Mouse (Mus musculus) kidney, postnatal 36 days (tissue): Measurements from ENCODE around the gene St6galnac3.
"Not testable (repeated sequence)": the region's sequence is repeated elsewhere in the genome, so short reads cannot be mapped to it uniquely, and the experiment has no call there.

Source experiments
- DNase-seq, 2 experiments: peaks; one replicate each; pipeline ENCODE4 v3.0.0; 2021 to 2022; ENCODE audit warnings: mixed read lengths in 2 of 2

St6galnac3 gene

GRCm38 (mm10) chr3:153400259-153400658, 324.7 kb downstream of the St6galnac3 start:
- DNase-seq = no peak

GRCm38 (mm10) chr3:153399574-153399973, 325.4 kb downstream of the St6galnac3 start:
- peak in 1 of 2 experiments; percentile 2 for DNase-seq

DNA sequence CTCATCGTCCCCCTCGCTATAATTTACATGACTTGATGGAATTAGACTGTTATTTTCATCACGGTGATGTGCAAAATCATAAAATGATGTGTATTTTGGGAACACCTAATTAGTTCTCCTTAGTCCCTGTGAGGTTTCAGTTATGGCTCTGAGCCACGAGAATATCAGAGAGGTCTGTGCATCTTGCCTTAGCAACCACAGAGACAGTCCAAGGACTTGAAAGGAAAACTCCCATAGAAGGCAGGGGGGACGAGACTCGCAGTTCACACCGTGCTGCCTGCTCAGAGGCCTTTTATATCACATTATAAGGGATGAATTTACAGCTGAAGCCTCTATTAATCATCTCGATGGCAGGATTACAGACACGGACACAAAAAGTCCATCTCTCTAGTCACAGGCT, 327.2 kb downstream of the St6galnac3 start:
- no peak for DNase-seq

- DNase-seq = no peak
These were observed 328.5 kb downstream of the St6galnac3 start for GRCm38 (mm10) chr3:153396375-153397068.

- no peak for DNase-seq
These were observed 329.6 kb downstream of the St6galnac3 start for GRCm38 (mm10) chr3:153395351-153395750.

DNA sequence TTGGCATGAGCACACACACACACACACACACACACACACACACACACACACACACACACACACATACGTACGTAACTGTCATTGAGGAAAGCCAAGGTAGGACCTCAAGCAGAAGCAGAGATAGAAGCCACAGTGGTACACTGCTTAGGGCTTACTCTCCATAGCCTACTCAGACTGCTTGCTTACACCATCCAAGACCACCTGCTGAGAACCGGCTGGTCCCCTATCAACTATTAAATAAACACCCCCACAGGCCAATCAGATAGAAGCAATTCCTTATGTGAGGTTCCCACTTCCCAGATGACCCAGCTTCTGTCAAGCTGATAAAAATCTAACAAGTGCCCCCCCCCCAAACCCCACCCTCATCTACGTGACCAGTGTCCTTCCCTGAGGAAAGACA, 330.2 kb downstream of the St6galnac3 start:
- no peak for DNase-seq

DNA sequence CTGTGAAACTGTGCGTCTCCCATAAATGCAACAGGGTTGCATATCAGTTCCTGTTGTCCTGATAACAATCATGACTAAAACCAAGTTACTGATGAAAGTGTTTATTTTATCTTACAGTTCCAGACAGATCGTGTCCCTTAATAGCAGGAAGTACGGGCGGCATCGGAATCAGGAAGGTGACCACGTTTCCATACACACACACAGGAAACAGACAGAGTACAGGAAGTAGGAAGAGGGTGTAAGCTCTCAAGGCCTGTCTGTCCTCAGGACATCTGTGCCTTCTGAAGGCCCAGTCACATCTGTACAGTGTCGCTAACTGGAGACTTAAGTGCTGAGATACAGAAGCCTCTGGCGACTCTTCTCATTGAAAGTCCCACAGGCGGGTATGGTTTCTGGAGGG, 330.8 kb downstream of the St6galnac3 start:
- DNase-seq = no peak

- DNase-seq = not testable (repeated sequence)
These were observed 333.5 kb downstream of the St6galnac3 start for GRCm38 (mm10) chr3:153391451-153391850.

- not testable (repeated sequence) for DNase-seq
These were observed 340.3 kb downstream of the St6galnac3 start for GRCm38 (mm10) chr3:153384651-153385050.

GRCm38 (mm10) chr3:153383656-153384055, 341.3 kb downstream of the St6galnac3 start:
- DNase-seq = no peak

GRCm38 (mm10) chr3:153365057-153365755, 359.8 kb downstream of the St6galnac3 start:
- no peak for DNase-seq

- no peak for DNase-seq
These were observed 360.6 kb downstream of the St6galnac3 start for GRCm38 (mm10) chr3:153364366-153364765.

GRCm38 (mm10) chr3:153359966-153360365, 365.0 kb downstream of the St6galnac3 start:
- no peak for DNase-seq

DNA sequence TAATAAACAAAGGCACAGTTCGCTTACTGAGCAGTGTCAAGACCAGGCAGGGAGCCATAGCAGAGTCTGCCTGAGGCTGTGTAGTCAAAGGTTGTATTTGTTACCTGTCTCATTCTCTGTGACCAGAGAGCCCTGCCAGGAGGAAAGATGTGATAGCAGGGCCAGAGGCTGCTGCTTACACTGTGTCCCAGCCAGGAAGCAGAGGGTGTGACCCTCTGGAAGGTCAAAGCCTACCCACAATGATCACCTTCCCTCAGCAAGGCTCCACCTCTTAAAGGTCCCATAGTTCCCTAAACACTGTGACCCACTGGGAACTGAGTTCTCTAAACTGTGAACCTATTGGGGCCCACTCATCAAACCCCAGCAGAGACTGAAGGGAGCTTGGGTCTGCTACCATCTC, 368.9 kb downstream of the St6galnac3 start:
- DNase-seq = no peak

DNA sequence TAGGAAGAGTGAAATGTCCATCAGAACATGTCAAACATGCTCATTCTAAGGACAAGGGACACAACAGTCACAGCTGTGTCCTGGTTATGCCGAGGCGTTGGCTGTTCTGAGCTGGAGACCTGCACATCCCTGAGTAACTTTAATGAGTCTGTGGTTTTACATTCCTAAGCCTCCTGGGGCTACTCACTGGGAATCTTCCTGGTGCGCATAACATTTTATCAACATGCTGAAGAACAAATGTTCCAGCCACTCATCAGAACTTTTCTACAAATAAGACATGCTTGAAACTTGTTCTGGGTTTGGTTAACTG, 370.0 kb downstream of the St6galnac3 start:
- no peak for DNase-seq

DNA sequence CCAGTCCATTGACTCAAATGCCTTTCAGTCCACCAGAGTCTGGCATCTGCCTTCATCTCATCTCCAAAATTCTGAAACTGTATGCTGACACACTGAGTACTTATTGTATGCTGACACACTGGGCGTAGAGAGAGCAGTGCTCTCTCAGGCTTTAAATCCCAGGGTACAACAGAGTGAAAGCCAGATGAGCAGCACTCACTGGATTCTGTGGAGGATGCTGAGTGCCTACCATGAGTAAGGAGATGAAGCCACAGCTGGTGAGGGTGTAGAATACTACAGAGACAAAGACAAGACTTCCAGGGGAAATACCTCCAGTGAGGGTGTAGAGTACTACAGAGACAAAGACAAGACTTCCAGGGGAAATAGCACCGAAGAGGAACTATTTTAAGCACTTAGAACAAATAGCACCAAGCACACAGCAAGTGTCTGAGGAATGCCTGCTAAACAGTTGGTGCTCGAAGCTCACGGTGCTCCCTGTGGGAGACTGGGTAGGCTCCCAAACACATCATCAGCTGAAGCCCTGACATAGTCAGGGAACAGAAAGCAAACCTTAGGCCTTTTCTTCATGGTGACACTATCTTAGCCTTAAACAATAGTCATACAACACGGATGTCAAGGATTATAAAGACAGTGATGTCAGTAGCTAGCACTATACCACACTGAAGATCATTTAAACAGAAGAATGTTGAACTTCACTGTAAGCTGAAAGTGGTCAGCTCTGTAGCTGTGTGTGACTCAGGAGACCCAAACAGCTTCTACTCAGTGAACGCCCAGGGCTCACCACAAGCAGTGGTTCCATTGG, 370.6 kb downstream of the St6galnac3 start:
- no peak for DNase-seq

- DNase-seq = peak in 1 of 2 experiments; percentile 4
These were observed 371.5 kb downstream of the St6galnac3 start for GRCm38 (mm10) chr3:153353313-153354103.

- DNase-seq = no peak
These were observed 375.0 kb downstream of the St6galnac3 start for GRCm38 (mm10) chr3:153349981-153350380.

- no peak for DNase-seq
These were observed 376.0 kb downstream of the St6galnac3 start for GRCm38 (mm10) chr3:153348797-153349465.

- no peak for DNase-seq
These were observed 380.0 kb downstream of the St6galnac3 start for GRCm38 (mm10) chr3:153344979-153345378.

DNA sequence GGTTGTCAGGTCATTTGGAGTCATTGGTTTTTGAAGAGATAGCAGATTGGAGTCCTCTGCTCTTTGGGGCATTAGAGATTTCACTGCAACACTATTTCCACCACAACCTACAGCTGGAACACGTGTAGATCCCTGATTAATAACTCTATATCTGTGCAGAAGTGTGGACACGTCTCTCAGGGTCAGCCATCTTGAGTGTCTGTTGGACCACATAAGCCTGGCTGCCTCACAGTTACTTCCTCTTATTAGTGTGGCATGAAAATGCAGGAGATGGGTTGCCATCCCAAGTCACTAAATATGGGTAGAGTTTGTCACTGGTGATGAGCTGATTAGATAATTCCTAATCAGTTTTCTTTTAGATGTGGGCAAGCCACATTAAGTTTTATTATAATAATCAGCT, 385.0 kb downstream of the St6galnac3 start:
- DNase-seq = no peak

DNA sequence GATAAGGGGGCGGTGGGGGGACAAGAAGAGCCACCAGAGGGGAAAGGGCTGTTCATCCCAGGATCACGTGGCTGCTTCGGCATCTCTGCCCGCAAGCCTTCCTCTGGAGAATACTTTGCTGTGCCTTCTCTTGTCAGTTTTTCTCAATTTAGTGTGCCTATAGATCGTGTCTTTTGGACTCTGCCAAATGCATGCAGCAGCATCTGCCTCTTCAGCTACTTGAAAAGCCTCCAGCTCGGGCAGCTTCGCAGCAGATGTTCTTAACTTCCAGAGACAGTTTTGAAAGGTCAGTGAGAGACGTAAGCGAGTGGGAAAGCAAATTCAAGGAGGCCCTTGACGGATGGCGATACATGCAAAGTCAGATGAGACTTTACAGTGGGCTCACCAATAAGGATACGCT, 385.9 kb downstream of the St6galnac3 start:
- no peak for DNase-seq
